Mouse (Mus musculus): ENCODE measurements at regions not wholly inside any gene's neighbourhood (a gene's known extent, or its start where the extent isn't known, plus 50 kb on each side); places are given as distances from the start of the nearest gene placed in this dataset.

DNA sequence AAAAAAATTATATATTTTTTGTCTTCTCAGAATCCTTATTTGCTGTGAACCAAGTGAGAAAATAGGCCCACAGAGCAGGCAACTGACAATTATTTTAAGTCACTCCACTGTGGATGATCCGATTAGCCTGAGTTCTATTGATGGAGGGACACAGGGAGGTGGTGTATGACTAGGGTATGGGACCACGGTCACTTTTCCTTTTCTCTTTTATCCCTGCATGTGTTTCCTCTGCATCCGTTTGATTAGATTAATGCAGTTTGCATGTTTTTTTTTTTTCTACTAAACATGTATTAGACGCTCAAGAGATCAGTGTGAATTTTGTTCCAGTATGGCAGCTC, 65.4 kb upstream of the Creb5 start:
- no peak for TF ChIP-seq CTCF (IDR thresholded peaks at IDR 0.05; ENCODE audit: borderline replicate concordance, insufficient read depth, low read depth, low read length)
- no peak for TF ChIP-seq POLR2A (IDR thresholded peaks at IDR 0.05; ENCODE audit: borderline replicate concordance, insufficient read depth, low read length)

Measured in cerebellum, adult 2 months (tissue).